Mouse (Mus musculus) CH12.LX (cell line): ENCODE results near the gene Rab43. TPM values are rescaled to one million over a fixed set of nuclear protein-coding genes. Genes with fewer than 3 reads are reported as not detected.

Source experiments
- DNase-seq: peaks from one replicate; pipeline ENCODE4 v3.0.0-alpha.2; 2013; ENCODE audit errors: extremely low read depth
- H3K27ac ChIP-seq: 2 replicates; pipeline ENCODE4 v1.5.1; 2012; ENCODE audit warnings: low read depth, mild to moderate bottlenecking, control low read depth, moderate library complexity; ENCODE audit not compliant: insufficient read depth
- H3K27me3 ChIP-seq: replicated peaks from 2 replicates; pipeline ENCODE3; 2012; ENCODE audit warnings: inconsistent platforms
- H3K36me3 ChIP-seq, 2 experiments: replicated peaks in 1 of 2; 2 replicates each; pipeline versions ENCODE3 to v1.6.1; 2012; ENCODE audit warnings: inconsistent platforms in 1 of 2, low read length in 1 of 2, mild to moderate bottlenecking in 1 of 2, mixed read lengths in 1 of 2, moderate library complexity in 1 of 2; ENCODE audit not compliant: control insufficient read depth in 1 of 2, insufficient read depth in 1 of 2
- H3K4me1 ChIP-seq, 2 experiments: 2 replicates each; pipeline ENCODE4 v1.6.1; 2012; ENCODE audit warnings: inconsistent platforms in 1 of 2, moderate library complexity in 1 of 2; ENCODE audit not compliant: insufficient read depth in 2 of 2, control insufficient read depth in 1 of 2
- H3K4me2 ChIP-seq: 2 replicates; pipeline ENCODE4 v1.6.1; 2012; ENCODE audit warnings: low read depth, mild to moderate bottlenecking, control low read depth; ENCODE audit not compliant: poor library complexity, insufficient read depth, severe bottlenecking
- H3K4me3 ChIP-seq, 3 experiments: fragments of 150-350 bp in 1 of 3; sonication (generic) in 1 of 3; replicated peaks in 1 of 3; 2 replicates each; pipeline versions ENCODE3 to v1.5.1; 2011 to 2012; ENCODE audit warnings: low read depth in 2 of 3, low read length in 2 of 3, mild to moderate bottlenecking in 2 of 3, moderate library complexity in 2 of 3, control low read depth in 1 of 3, improper control_type of control experiment in 1 of 3, inconsistent platforms in 1 of 3, mixed read lengths in 1 of 3; ENCODE audit not compliant: poor library complexity in 1 of 3
- H3K79me2 ChIP-seq: replicated peaks from 2 replicates; pipeline ENCODE4 v1.6.1; 2012; ENCODE audit warnings: mild to moderate bottlenecking, moderate library complexity; ENCODE audit not compliant: control insufficient read depth, poor library complexity, insufficient read depth, severe bottlenecking; ENCODE audit errors: extremely low read depth
- H3K9ac ChIP-seq: 2 replicates; pipeline ENCODE4 v1.6.1; 2012; ENCODE audit warnings: low read depth, mild to moderate bottlenecking, control low read depth, moderate library complexity; ENCODE audit not compliant: insufficient read depth
- H3K9me3 ChIP-seq: replicated peaks from 2 replicates; pipeline ENCODE3; 2012; ENCODE audit warnings: low read length, inconsistent platforms, mixed read lengths
- BHLHE40 ChIP-seq: IDR thresholded peaks from 2 replicates; pipeline ENCODE4 v1.6.1; 2011; ENCODE audit warnings: mild to moderate bottlenecking, low read depth, low read length, improper control_type of control experiment
- GABPA ChIP-seq: IDR thresholded peaks from 2 replicates; pipeline ENCODE4 v1.6.1; 2012; ENCODE audit warnings: low read depth, low read length, improper control_type of control experiment, inconsistent platforms; ENCODE audit not compliant: insufficient replicate concordance
- IRF4 ChIP-seq: IDR thresholded peaks from 2 replicates; pipeline ENCODE4 v1.6.1; 2014; ENCODE audit warnings: low read depth, mild to moderate bottlenecking, inconsistent platforms, low read length, improper control_type of control experiment
- KAT2A ChIP-seq: IDR thresholded peaks from 2 replicates; pipeline ENCODE4 v1.6.1; 2012; ENCODE audit warnings: low read length, improper control_type of control experiment, inconsistent platforms; ENCODE audit not compliant: insufficient replicate concordance
- MYC ChIP-seq: IDR thresholded peaks from 2 replicates; pipeline ENCODE4 v1.6.1; 2011; ENCODE audit warnings: low read depth, mild to moderate bottlenecking, improper control_type of control experiment, low read length
- NRF1 ChIP-seq: IDR thresholded peaks from 2 replicates; pipeline ENCODE4 v1.6.1; 2014; ENCODE audit warnings: low read depth, mild to moderate bottlenecking, inconsistent platforms, low read length, improper control_type of control experiment, moderate library complexity
- POLR2A ChIP-seq: IDR thresholded peaks from 2 replicates; pipeline ENCODE4 v1.6.1; 2011; ENCODE audit warnings: low read depth, mild to moderate bottlenecking, improper control_type of control experiment, low read length
- POLR2AphosphoS2 ChIP-seq: IDR thresholded peaks from 2 replicates; pipeline ENCODE4 v1.6.1; 2011; ENCODE audit warnings: low read depth, low read length, improper control_type of control experiment
- RAD21 ChIP-seq: IDR thresholded peaks from 2 replicates; pipeline ENCODE4 v1.6.1; 2011; ENCODE audit warnings: low read depth, mild to moderate bottlenecking, low read length, improper control_type of control experiment, moderate library complexity
- TBP ChIP-seq: conservative IDR thresholded peaks from 2 replicates; pipeline ENCODE4 v1.6.1; 2011; ENCODE audit warnings: low read depth, low read length, improper control_type of control experiment
- UBTF ChIP-seq: IDR thresholded peaks from 2 replicates; pipeline ENCODE4 v1.6.1; 2012; ENCODE audit warnings: low read depth, mild to moderate bottlenecking, inconsistent platforms, low read length, improper control_type of control experiment, moderate library complexity
- ZKSCAN1 ChIP-seq: IDR thresholded peaks from 2 replicates; pipeline ENCODE4 v1.6.1; 2012; ENCODE audit warnings: low read depth, inconsistent platforms, low read length, improper control_type of control experiment, borderline replicate concordance
- dilution Hi-C: fragments of 300-500 bp; cut with MboI; formaldehyde crosslinking; loops from 2 replicates; pipeline ENCODE4 v1.14.3; 2020; ENCODE audit warnings: low sequenced_read_pairs; ENCODE audit not compliant: extremely low pct_unique_long_range_greater_than_20kb, extremely low pct_ligation_motif_present
- in situ Hi-C: fragments of 300-500 bp; cut with MboI; formaldehyde crosslinking; loops from 3 replicates; pipeline ENCODE4 v1.14.3; 2019; ENCODE audit warnings: low sequenced_read_pairs, low pct_ligation_motif_present, low pct_unique_long_range_greater_than_20kb, mixed read lengths
- polyA plus RNA-seq: library from polyadenylated mRNA; unstranded; fragments of >175 nt; gene quantifications from 2 replicates; pipeline ENCODE4 v1.2.1, GENCODE M21; 2012; ENCODE audit warnings: low read depth; ENCODE audit not compliant: insufficient read length
- total RNA-seq, 2 experiments: library from RNA; depleted of rRNA; stranded (reverse); fragments of 300-350 nt in 1 of 2; fragments of >200 nt in 1 of 2; gene quantifications; 2 replicates each; pipeline ENCODE4 v1.2.3; 2012 to 2014

Rab43 gene
- total and polyA plus RNA-seq, 3 experiments: 4.3 to 23.4 (median 10.3) TPM

DNA sequence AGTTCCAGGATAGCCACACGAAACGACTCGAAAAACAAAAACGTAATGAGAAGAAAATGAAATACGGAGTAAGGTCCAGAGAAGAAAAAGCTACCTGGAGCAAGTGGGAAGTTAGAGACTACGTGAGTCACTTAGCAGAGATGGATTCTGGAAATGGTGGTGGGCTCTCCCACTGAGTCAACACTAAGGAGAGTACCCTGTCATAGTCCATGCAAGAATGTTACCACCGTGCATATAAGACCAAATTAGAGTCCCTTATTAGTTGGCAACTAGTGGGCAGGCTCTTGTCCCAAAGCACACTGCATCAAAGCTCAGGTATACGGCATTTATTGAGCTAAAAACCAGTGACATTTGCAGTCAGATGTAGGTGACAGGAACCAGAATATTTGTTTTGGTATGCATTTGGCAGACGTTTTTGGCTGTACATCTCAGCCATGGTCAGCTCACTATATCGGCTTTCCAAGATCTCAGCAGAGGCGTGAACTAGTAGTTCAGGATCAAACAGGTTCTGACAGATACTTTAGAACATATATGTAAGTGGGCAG, 27.9 kb upstream of the Rab43 start:
- Histone ChIP-seq H3K79me2 (peaks cover 39% of the 10 kb centered on the region), H3K27ac (peak overlapping the region; percentile 45), H3K9ac (peak overlapping the region; percentile 34), H3K4me3 (peak overlapping the region in 1 of 3 experiments; percentile 21), H3K9me3 (no peaks in the 10 kb centered on the region), H3K4me1 (peaks cover 4 to 49% of the 10 kb centered on the region in 2 experiments; a peak in 3 of 4 replicates), H3K27me3 (no peaks in the 10 kb centered on the region), H3K36me3 (peaks cover 30 to 58% of the 10 kb centered on the region in 2 experiments), H3K4me2 (peak overlapping the region; percentile 57)
- dilution Hi-C loops (no loop called here), in situ Hi-C loops (no loop called here)
- peak; percentile 29 for DNase-seq
- no peak for TF ChIP-seq NRF1
- TF ChIP-seq GABPA: no peak
- TF ChIP-seq POLR2A: no peak; the same call in 1 of the 2 replicates
- no peak for TF ChIP-seq TBP
- TF ChIP-seq IRF4: no peak
- no peak for TF ChIP-seq KAT2A
- no peak for TF ChIP-seq ZKSCAN1
- no peak for TF ChIP-seq BHLHE40

DNA sequence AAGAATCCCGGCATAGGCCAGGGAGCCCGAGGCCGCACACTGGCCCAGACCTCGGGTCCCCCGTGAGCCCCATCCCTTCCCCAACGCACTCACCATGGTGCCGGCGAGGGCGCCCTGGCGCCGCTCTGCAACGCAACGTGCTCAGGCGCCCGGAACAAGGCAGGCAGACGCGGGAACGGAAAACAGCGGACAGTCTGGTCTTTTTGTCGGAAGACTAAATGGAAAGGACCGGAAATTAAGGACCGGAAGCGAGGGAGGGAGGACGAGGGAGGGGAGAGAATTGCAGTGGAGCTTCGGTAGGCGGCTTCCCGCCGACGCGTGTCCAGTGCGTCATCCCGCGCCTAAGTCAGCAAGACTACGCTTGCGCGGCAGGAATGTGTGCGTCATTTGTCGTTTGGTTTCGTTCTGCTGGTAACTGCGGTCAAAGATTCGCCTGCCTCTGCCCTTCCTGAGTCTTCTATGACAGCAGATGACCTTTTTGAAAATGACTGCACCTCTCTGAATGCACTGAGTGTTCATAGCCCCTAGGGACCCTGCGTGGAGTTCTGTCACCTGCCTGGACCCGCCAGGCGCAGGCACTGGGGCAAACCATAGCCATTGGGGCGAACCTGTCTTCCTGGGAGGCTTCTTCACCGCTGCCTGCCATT, 26.7 kb upstream of the Rab43 start, which contains the start of gene Isy1:
Gene Isy1, minus strand, starts transcription at position 248 of the 647 bp plus-strand sequence.
- dilution Hi-C loops: no loop called here
- no peaks in the 10 kb centered on the region for H3K9me3 ChIP-seq

GRCm38 (mm10) chr6:87835695-87836094, 23.7 kb upstream of the Rab43 start, which contains the start of gene Gm45140:
Gene Gm45140, minus strand, starts transcription at chr6:87835795.
- Histone ChIP-seq H3K27me3 (no peaks in the 10 kb centered on the region), H3K4me1 (peaks cover 3 to 21% of the 10 kb centered on the region in 2 experiments; a peak in 3 of 4 replicates), H3K9me3 (no peaks in the 10 kb centered on the region), H3K9ac (no peak within 1 kb of the TSS)
- in situ Hi-C loops: no loop called here
- TF ChIP-seq UBTF (no peak), POLR2A (no peak), KAT2A (no peak), BHLHE40 (no peak)
- TF ChIP-seq, all 38 proteins: peak for 0
- Histone ChIP-seq H3K79me2 (peaks cover 14% of the 10 kb centered on the region), H3K4me2 (no peak within 1 kb of the TSS), H3K27ac (no peak within 1 kb of the TSS), H3K36me3 (peaks cover 19 to 49% of the 10 kb centered on the region in 2 experiments), H3K4me3 (no peak within 1 kb of the TSS)
- dilution Hi-C loops: no loop called here
- no peak for DNase-seq

More for the DNA sequence above, 26.7 kb upstream of the Rab43 start, which contains the start of gene Isy1:
- H3K4me3 ChIP-seq: peak within 1 kb of the TSS; percentile 70 to 80 (median 74)
- TF ChIP-seq RAD21 (no peak), MYC (no peak), ZKSCAN1 (no peak), POLR2A (peak; percentile 91), POLR2AphosphoS2 (no peak), BHLHE40 (no peak), TBP (0 out of 2 replicates have a peak, but pooled peaks have one; percentile 56)
- peak within 1 kb of the TSS; percentile 80 for H3K4me2 ChIP-seq
- H3K79me2 ChIP-seq: peaks cover 27% of the 10 kb centered on the region
- H3K27ac ChIP-seq: peak within 1 kb of the TSS; percentile 83
- DNase-seq: peak; percentile 99
- H3K4me1 ChIP-seq: peaks cover 3 to 39% of the 10 kb centered on the region in 2 experiments; a peak in 3 of 4 replicates
- H3K36me3 ChIP-seq: peaks cover 27 to 55% of the 10 kb centered on the region in 2 experiments
- H3K27me3 ChIP-seq: no peaks in the 10 kb centered on the region
- in situ Hi-C loops: no loop called here
- peak within 1 kb of the TSS; percentile 78 for H3K9ac ChIP-seq
